Mouse (Mus musculus): ENCODE data around the gene Cacnb4.

DNA sequence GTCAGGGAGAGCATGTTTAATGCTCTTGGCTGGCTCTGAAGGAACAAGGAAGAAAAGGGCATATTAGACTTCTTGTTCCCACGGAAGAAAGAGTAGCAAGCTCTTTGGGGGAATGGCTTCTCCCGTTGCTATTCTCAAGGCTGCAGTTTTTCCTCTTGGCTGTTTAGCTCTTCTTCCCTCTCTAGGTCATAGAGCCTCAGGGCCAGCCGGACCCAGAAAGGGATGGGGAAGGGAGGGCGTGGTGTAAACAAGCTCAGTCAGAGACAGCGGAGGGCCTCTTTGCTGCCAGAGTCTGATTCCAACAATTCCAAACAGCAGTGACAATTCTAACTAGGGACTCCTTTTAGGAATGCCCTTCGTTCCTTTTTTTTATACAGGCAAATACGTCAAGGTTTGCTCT lies 290.6 kb downstream of the Cacnb4 start:
- TF ChIP-seq POLR2A (IDR thresholded peaks at IDR 0.05; ENCODE audit: insufficient read depth, low read depth, low read length), result no peak
- no peak for TF ChIP-seq CTCF (IDR thresholded peaks at IDR 0.05; ENCODE audit: insufficient read depth, low read depth, low read length)

Measured in olfactory bulb, adult 2 months (tissue).